Mouse (Mus musculus) neural tube, embryonic 14.5 days (tissue): ENCODE results near the gene Gmps. TPM values are rescaled to one million over a fixed set of nuclear protein-coding genes. Genes with fewer than 3 reads are reported as not detected.

ENCODE experiments used
- ATAC-seq: fragments of 200-750 bp; cut with Nextera tagmentation; 2 replicates; pipeline ENCODE4 v1.8.0; 2017; ENCODE audit warnings: low read depth, mild to moderate bottlenecking, moderate TSS enrichment, moderate library complexity
- H3K27ac ChIP-seq: fragments of 300-500 bp; sonication (generic); 2 replicates; pipeline ENCODE4 v1.5.1; 2014; ENCODE audit warnings: low read depth, mild to moderate bottlenecking, control low read depth, low read length, moderate library complexity, mixed read lengths
- H3K27me3 ChIP-seq: fragments of 300-500 bp; sonication (generic); 2 replicates; pipeline ENCODE4 v1.6.1; 2014; ENCODE audit warnings: low read length; ENCODE audit not compliant: control insufficient read depth, insufficient read depth
- H3K36me3 ChIP-seq: fragments of 300-500 bp; sonication (generic); 2 replicates; pipeline ENCODE4 v1.6.1; 2014; ENCODE audit warnings: low read length, mixed read lengths; ENCODE audit not compliant: control insufficient read depth, insufficient read depth
- H3K4me1 ChIP-seq: fragments of 300-500 bp; sonication (generic); 2 replicates; pipeline ENCODE4 v1.6.1; 2014; ENCODE audit warnings: low read length; ENCODE audit not compliant: control insufficient read depth, insufficient read depth
- H3K4me2 ChIP-seq: fragments of 300-500 bp; sonication (generic); 2 replicates; pipeline ENCODE4 v1.6.1; 2014; ENCODE audit warnings: mild to moderate bottlenecking, low read depth, low read length, control low read depth
- H3K4me3 ChIP-seq: fragments of 300-500 bp; sonication (generic); 2 replicates; pipeline ENCODE4 v1.5.1; 2014; ENCODE audit warnings: low read depth, low read length, control low read depth, mixed read lengths
- H3K9ac ChIP-seq: fragments of 300-500 bp; sonication (generic); replicated peaks from 2 replicates; pipeline ENCODE4 v1.6.1; 2014; ENCODE audit warnings: low read depth, mild to moderate bottlenecking, control low read depth, low read length, mixed read lengths
- H3K9me3 ChIP-seq: fragments of 300-500 bp; sonication (generic); 2 replicates; pipeline ENCODE4 v1.6.1; 2016; ENCODE audit warnings: low read length; ENCODE audit not compliant: control insufficient read depth
- WGBS: fragments of 180-500 bp; shearing (Covaris S2); extraction: QIAGEN DNeasy Blood & Tissue Kit; methylation state at CpG from one replicate; pipeline ENCODE4 v1.1.7; 2014; 5-methylcytosine and 5-hydroxymethylcytosine counted together
- polyA plus RNA-seq: library from polyadenylated mRNA; unstranded; fragments of >200 nt; fragmentation: Nextera tagmentation; extraction: Ambion mirVana; gene quantifications from 2 replicates; pipeline ENCODE4 v1.2.1, GENCODE M21; 2014

Gmps gene
- polyA plus RNA-seq, 1 experiment from 2014 or later: 54.6 TPM

- Histone ChIP-seq H3K4me2 (peak overlapping the region; percentile 41), H3K27me3 (no peaks in the 10 kb centered on the region), H3K9ac (no peak overlapping the region; the same call in 1 of the 2 replicates), H3K4me3 (peak overlapping the region; percentile 14), H3K27ac (no peak overlapping the region), H3K4me1 (no peaks in the 10 kb centered on the region), H3K9me3 (no peaks in the 10 kb centered on the region), H3K36me3 (no peaks in the 10 kb centered on the region)
- WGBS: 10% methylated on average over 25 of the region's 25 CpGs
- peak; percentile 91 for ATAC-seq
Measured at GRCm38 (mm10) chr3:64039818-64040784, 64.2 kb downstream of the Gmps start.

Other genes with a start within 250 kb of the Gmps start
- 13.4 and 14.3 TPM in 2 replicates for gene Plch1, start 76.6 kb upstream of the Gmps start, polyA plus RNA-seq
- 6.4 and 8.2 TPM in 2 replicates for gene E130311K13Rik, start 46.6 kb upstream of the Gmps start, polyA plus RNA-seq
- gene Slc33a1, start 11.3 kb upstream of the Gmps start, polyA plus RNA-seq: 18.2 and 19.8 TPM in 2 replicates
- gene Vmn2r1, start 105.4 kb downstream of the Gmps start, polyA plus RNA-seq: 0.18 and 0.20 TPM in 2 replicates
- gene Vmn2r2, start 165.8 kb downstream of the Gmps start, polyA plus RNA-seq: 0.05 and 0.11 TPM in 2 replicates